Mouse (Mus musculus): Measurements from ENCODE around the gene Olfr979. TPM values are rescaled to one million over a fixed set of nuclear protein-coding genes. Genes with fewer than 3 reads are reported as not detected.

The Olfr979 gene
- not detected for polyA plus RNA-seq (2017; shearing (Covaris generic))

GRCm38 (mm10) chr9:40003365-40003764 lies at the start of gene Olfr979:
Gene Olfr979, minus strand, starts transcription at chr9:40003465.

GRCm38 (mm10) chr9:40021164-40021563 lies 17.9 kb upstream of the Olfr979 start, which contains the start of gene Olfr981:
Gene Olfr981, plus strand, starts transcription at chr9:40021464.

GRCm38 (mm10) chr9:40009482-40009881 lies 6.2 kb upstream of the Olfr979 start, which contains the start of gene Olfr980:
Gene Olfr980, minus strand, starts transcription at chr9:40009582.

GRCm38 (mm10) chr9:39991813-39992212 lies 11.5 kb downstream of the Olfr979 start, which contains the start of gene Olfr978:
Gene Olfr978, plus strand, starts transcription at chr9:39992113.

GRCm38 (mm10) chr9:39961033-39961432 lies 42.2 kb downstream of the Olfr979 start, which contains the start of gene Olfr976:
Gene Olfr976, minus strand, starts transcription at chr9:39961133.

GRCm38 (mm10) chr9:39951946-39952345 lies 51.3 kb downstream of the Olfr979 start, which contains the start of gene Olfr975:
Gene Olfr975, minus strand, starts transcription at chr9:39952046.

Other genes with a start within 250 kb of the Olfr979 start
- not detected for gene Olfr968, start 220.2 kb downstream of the Olfr979 start, polyA plus RNA-seq (2017; shearing (Covaris generic))
- gene Olfr969, start 212.5 kb downstream of the Olfr979 start, polyA plus RNA-seq (2017; shearing (Covaris generic)) = 0.55 TPM
- not detected for gene Olfr970, start 194.6 kb downstream of the Olfr979 start, polyA plus RNA-seq (2017; shearing (Covaris generic))
- gene Olfr971, start 166.6 kb downstream of the Olfr979 start, polyA plus RNA-seq (2017; shearing (Covaris generic)) = not detected
- gene Olfr972, start 137.0 kb downstream of the Olfr979 start, polyA plus RNA-seq (2017; shearing (Covaris generic)) = not detected
- not detected for gene Olfr229, start 96.1 kb downstream of the Olfr979 start, polyA plus RNA-seq (2017; shearing (Covaris generic))
- gene Olfr974, start 66.0 kb downstream of the Olfr979 start, polyA plus RNA-seq (2017; shearing (Covaris generic)) = 0.24 TPM
- not detected for gene Olfr975, start 51.4 kb downstream of the Olfr979 start, polyA plus RNA-seq (2017; shearing (Covaris generic))
- gene Olfr976, start 42.3 kb downstream of the Olfr979 start, polyA plus RNA-seq (2017; shearing (Covaris generic)) = not detected
- 0.49 TPM for gene Olfr978, start 11.4 kb downstream of the Olfr979 start, polyA plus RNA-seq (2017; shearing (Covaris generic))
- 0.12 TPM for gene Olfr980, start 6.1 kb upstream of the Olfr979 start, polyA plus RNA-seq (2017; shearing (Covaris generic))
- not detected for gene Olfr981, start 18.0 kb upstream of the Olfr979 start, polyA plus RNA-seq (2017; shearing (Covaris generic))
- gene Olfr982, start 70.4 kb upstream of the Olfr979 start, polyA plus RNA-seq (2017; shearing (Covaris generic)) = 0.55 TPM
- not detected for gene Olfr983, start 90.1 kb upstream of the Olfr979 start, polyA plus RNA-seq (2017; shearing (Covaris generic))
- gene Olfr984, start 110.7 kb upstream of the Olfr979 start, polyA plus RNA-seq (2017; shearing (Covaris generic)) = not detected
- gene Olfr985, start 126.7 kb upstream of the Olfr979 start, polyA plus RNA-seq (2017; shearing (Covaris generic)) = not detected
- 0.39 TPM for gene Tmem225, start 144.7 kb upstream of the Olfr979 start, polyA plus RNA-seq (2017; shearing (Covaris generic))
- gene Olfr986, start 177.5 kb upstream of the Olfr979 start, polyA plus RNA-seq (2017; shearing (Covaris generic)) = 0.11 TPM
- 1.2 TPM for gene Zfp202, start 188.9 kb upstream of the Olfr979 start, polyA plus RNA-seq (2017; shearing (Covaris generic))

Data from effector memory CD4-positive, alpha-beta T cell, adult 7 months (primary cell).